ENCODE assay signal across 1 mouse cellular context in the genomic region with DNA sequence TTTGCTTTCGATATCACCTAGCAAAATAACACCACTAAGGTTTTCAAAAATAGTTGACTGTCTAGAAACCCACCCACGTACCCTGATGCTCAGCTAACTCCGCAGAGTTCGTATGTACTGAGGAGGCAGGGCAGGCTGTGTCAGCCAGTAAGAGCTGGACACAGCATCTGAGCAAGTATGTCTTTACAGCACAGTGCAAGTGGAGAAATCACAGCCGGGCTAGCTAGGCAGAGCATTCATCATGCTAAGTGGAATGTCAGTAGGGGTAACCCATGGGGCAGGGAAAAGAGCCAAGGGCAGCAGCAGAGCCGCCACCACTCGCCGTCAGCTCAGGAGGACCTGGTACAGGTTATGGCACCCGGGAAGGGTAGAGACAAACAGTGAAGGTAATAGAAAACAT.
TF ChIP-seq lines count a peak whose summit lies in the region.

No protein-coding gene starts in this region.

TF ChIP-seq in CH12.LX, 34 proteins besides CTCF, POLR2A, EP300 and RAD21 (continued from another document):
- TF ChIP-seq ZC3H11A (IDR thresholded peaks at IDR 0.05; ENCODE audit: low read depth, low read length) (no peak), IRF4 (IDR thresholded peaks at IDR 0.05; ENCODE audit: low read depth, low read length) (no peak), CHD2 (IDR thresholded peaks at IDR 0.05; ENCODE audit: low read length) (no peak), SMC3 (IDR thresholded peaks at IDR 0.05; ENCODE audit: low read depth, low read length) (no peak)
